Mouse (Mus musculus) limb, embryonic 10.5 days (tissue): ENCODE data around the gene Dhx40. TPM values are rescaled to one million over a fixed set of nuclear protein-coding genes. Genes with fewer than 3 reads are reported as not detected.

Experiments
- DNase-seq: peaks from one replicate; pipeline ENCODE4 v3.0.0-alpha.2; 2017; ENCODE audit warnings: low spot score
- H3K27ac ChIP-seq: fragments of 300-500 bp; sonication (generic); 2 replicates; pipeline ENCODE4 v1.5.1; 2016; ENCODE audit warnings: mild to moderate bottlenecking
- H3K27me3 ChIP-seq: fragments of 300-500 bp; sonication (generic); 2 replicates; pipeline ENCODE4 v1.6.1; 2016; ENCODE audit warnings: low read depth, mild to moderate bottlenecking; ENCODE audit not compliant: poor library complexity, severe bottlenecking
- H3K36me3 ChIP-seq: fragments of 300-500 bp; sonication (generic); 2 replicates; pipeline ENCODE4 v1.6.1; 2016; ENCODE audit warnings: mild to moderate bottlenecking, moderate library complexity
- H3K4me1 ChIP-seq: fragments of 300-500 bp; sonication (generic); 2 replicates; pipeline ENCODE4 v1.6.1; 2016
- H3K4me3 ChIP-seq: fragments of 300-500 bp; sonication (generic); 2 replicates; pipeline ENCODE4 v1.5.1; 2016; ENCODE audit warnings: mild to moderate bottlenecking, moderate library complexity
- H3K9me3 ChIP-seq: fragments of 300-500 bp; sonication (generic); replicated peaks from 2 replicates; pipeline ENCODE4 v1.6.1; 2016; ENCODE audit warnings: mild to moderate bottlenecking
- WGBS: fragments of 180-500 bp; shearing (Covaris S2); methylation state at CpG from one replicate; pipeline ENCODE4 v1.1.7; 2016; 5-methylcytosine and 5-hydroxymethylcytosine counted together
- polyA plus RNA-seq: library from polyadenylated mRNA; unstranded; fragments of >200 nt; fragmentation: Nextera tagmentation; extraction: Ambion mirVana; gene quantifications from 2 replicates; pipeline ENCODE4 v1.2.1, GENCODE M21; 2016

Dhx40 gene
- polyA plus RNA-seq, 1 experiment from 2014 or later: 36.1 TPM

DNA sequence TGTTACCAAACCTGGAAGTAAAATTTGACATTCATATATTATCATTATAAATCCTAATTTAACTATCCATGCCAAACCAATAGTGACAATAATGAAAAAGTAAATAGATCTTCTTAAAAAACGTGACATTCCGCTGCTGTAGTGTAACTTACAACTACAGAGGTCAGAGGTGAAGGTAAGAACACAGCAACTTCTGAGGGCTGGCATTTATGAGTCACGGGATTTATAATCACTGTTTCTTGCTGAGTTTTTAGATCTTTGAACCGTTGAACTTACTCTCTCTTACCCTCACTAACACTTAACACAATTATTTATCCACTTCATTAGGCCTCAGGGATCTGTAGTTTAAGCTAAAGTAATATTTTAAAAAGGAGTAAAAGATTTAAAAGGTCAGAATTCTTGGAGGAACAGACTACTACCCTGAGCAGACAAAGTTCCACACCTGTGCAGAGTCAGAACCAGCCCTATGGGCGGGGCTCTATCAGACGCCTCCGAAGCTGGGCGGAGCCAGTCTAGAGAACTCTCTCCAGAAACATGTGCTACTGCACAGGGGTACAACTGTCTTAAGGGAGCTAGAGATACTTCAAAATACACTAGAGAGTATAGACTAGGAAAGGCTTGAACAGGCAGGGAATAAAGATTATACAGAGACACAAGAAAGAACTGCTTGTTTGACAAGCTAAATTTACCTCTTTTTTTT lies 70.1 kb downstream of the Dhx40 start:
- DNase-seq: no peak
- no peak overlapping the region for H3K27ac ChIP-seq
- no peaks in the 10 kb centered on the region for H3K27me3 ChIP-seq
- H3K36me3 ChIP-seq: peaks cover 39% of the 10 kb centered on the region
- H3K4me1 ChIP-seq: no peaks in the 10 kb centered on the region
- WGBS: 76% methylated on average over 8 of the region's 8 CpGs
- H3K9me3 ChIP-seq: no peaks in the 10 kb centered on the region
- H3K4me3 ChIP-seq: no peak overlapping the region

DNA sequence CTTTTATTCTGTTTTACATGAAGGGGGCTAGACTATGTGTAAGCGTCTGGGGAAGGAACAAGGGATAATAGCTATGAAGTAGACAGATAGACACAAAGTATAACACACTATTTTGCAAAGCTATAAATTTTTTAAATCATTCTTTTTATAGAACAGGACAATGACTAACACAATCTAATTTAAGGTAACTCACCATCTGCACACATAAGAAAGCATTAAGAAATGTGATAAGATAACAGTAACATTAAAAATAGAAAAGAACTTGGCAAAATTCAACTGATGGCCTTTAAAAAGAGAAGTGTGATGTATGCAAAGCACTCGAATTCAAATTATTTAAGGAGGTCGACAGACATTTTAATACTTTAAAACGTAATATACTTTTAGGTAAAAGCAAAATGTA lies 72.6 kb downstream of the Dhx40 start:
- DNase-seq: no peak
- Histone ChIP-seq H3K27ac (no peak overlapping the region), H3K4me1 (no peaks in the 10 kb centered on the region), H3K9me3 (no peaks in the 10 kb centered on the region), H3K4me3 (no peak overlapping the region), H3K36me3 (peaks cover 57% of the 10 kb centered on the region), H3K27me3 (no peaks in the 10 kb centered on the region)
- 95% methylated on average over 4 of the region's 4 CpGs for WGBS

DNA sequence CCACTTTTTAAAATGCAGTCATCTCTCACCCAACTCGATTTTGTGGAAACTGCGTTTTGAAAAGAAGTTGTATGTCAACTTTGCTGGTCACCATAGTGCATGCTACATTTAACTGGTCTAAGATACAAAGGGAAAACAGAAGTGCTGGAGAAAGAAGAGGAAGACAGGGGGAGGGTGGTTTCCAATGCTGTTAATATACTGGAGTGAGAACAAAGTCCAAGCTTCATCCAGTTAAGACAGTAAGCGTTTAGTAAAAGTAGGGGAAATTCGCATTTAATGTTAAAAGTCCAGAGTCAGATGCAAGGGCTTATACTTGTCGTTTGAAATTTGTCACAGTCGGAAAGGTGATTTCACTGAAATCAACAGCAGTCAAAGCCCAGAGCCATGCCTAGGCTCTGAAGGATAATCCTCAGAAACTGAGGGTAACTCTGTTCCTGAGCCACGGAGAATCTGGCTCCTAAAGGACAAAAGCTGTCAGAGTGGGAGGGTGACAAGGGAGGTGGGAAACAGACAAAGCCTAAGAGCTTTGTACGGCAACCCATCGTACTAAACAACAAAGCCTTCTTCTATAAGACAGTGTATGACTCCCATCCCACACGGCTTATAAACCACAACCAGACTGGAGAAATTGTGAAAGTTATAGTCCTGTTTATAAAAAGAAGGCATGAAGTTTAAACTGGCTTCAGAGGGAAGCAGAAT lies 73.2 kb downstream of the Dhx40 start:
- no peak overlapping the region for H3K27ac ChIP-seq
- DNase-seq: no peak
- H3K4me1 ChIP-seq: no peaks in the 10 kb centered on the region
- WGBS: 91% methylated on average over 10 of the region's 10 CpGs
- no peaks in the 10 kb centered on the region for H3K27me3 ChIP-seq
- peaks cover 62% of the 10 kb centered on the region for H3K36me3 ChIP-seq
- H3K9me3 ChIP-seq: no peaks in the 10 kb centered on the region
- no peak overlapping the region for H3K4me3 ChIP-seq

DNA sequence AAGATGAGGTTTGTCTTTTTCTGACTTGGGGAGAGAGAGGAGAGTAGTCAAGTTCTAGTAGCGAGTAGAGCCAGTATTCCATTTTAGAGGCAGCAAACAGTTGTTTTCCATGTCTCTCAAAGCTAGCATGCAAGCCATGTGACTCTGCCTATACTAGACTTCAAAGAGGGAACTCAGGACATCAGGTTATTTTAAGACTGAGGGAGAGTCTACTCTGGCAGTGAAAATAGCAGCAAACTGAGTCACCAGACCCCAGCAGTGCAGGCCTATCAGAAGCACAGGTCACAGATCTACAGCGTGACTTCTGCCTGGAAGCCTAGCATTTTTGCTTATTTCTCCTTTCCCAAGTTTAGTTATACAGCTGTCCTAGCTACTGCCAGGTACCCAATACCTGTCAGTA lies 76.1 kb downstream of the Dhx40 start:
- H3K9me3 ChIP-seq: no peaks in the 10 kb centered on the region
- WGBS: 93% methylated on average over 2 of the region's 2 CpGs
- no peaks in the 10 kb centered on the region for H3K27me3 ChIP-seq
- H3K36me3 ChIP-seq: peaks cover 88% of the 10 kb centered on the region
- H3K27ac ChIP-seq: no peak overlapping the region
- H3K4me3 ChIP-seq: no peak overlapping the region
- no peak for DNase-seq
- no peaks in the 10 kb centered on the region for H3K4me1 ChIP-seq

DNA sequence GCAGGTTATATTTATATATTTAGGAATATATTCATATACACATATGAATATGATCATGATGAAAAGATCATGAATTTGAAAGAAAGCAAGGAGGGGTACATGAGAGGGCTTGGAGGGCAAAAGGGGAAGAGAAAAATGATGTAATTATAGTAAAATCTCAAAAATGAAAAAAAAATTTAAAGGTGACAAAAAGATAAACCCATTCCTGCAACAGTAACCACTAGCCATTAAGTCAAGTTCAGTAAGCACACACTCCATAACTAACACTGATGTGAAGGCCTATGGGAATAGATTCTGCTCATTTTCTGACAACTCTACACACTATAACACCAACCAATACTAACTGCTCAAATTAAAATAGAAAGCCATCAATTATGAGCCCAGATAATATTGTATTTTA lies 81.9 kb downstream of the Dhx40 start:
- no peak overlapping the region for H3K27ac ChIP-seq
- H3K36me3 ChIP-seq: peaks cover 91% of the 10 kb centered on the region
- H3K9me3 ChIP-seq: no peaks in the 10 kb centered on the region

DNA sequence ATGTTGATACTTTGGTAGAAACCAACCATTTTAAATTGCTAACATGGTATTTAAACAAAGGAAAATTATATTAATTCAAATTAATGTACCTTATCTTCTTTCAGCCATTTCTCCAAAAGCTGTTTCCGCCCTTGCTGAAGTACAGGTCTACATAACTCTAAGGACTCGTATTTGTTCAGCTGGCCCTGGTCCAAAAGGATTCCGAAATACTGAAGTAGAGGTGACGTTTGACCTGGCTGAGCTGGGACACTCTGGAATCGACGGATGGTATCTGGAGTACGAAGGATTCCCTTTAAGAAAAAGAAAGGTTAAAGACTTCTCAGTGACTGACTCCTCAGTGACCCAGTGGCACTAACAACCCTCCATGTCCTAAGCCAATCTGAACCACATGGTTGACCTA lies 82.6 kb downstream of the Dhx40 start:
- Histone ChIP-seq H3K4me3 (no peak overlapping the region), H3K36me3 (peaks cover 91% of the 10 kb centered on the region), H3K9me3 (no peaks in the 10 kb centered on the region), H3K4me1 (no peaks in the 10 kb centered on the region), H3K27me3 (no peaks in the 10 kb centered on the region), H3K27ac (no peak overlapping the region)
- WGBS: 92% methylated on average over 7 of the region's 7 CpGs
- DNase-seq: no peak

More for the DNA sequence above, 81.9 kb downstream of the Dhx40 start:
- Histone ChIP-seq H3K27me3 (no peaks in the 10 kb centered on the region), H3K4me3 (no peak overlapping the region), H3K4me1 (no peaks in the 10 kb centered on the region)
- DNase-seq: no peak

DNA sequence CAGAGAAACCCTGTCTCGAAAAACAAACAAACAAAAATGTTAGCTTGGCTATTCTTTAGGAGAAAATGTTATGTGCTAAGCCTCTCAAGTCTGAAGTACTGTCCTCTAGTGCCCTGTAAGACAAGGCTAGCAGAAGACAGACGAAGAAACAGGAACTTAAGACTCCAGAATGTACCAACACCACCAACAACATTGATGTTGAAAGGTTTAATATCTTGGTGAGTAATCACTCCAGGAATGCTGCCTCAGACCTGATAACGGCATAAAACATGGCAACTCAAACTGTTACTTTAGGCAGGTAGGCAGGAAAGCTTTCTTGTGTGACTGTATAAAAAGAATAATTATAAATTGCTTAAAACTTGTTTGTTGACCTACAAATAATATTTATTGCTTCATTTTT lies 83.5 kb downstream of the Dhx40 start:
- Histone ChIP-seq H3K9me3 (no peaks in the 10 kb centered on the region), H3K4me3 (no peak overlapping the region), H3K27ac (no peak overlapping the region), H3K27me3 (no peaks in the 10 kb centered on the region), H3K4me1 (no peaks in the 10 kb centered on the region), H3K36me3 (peaks cover 92% of the 10 kb centered on the region)
- WGBS: 92% methylated on average over 3 of the region's 3 CpGs
- DNase-seq: no peak

DNA sequence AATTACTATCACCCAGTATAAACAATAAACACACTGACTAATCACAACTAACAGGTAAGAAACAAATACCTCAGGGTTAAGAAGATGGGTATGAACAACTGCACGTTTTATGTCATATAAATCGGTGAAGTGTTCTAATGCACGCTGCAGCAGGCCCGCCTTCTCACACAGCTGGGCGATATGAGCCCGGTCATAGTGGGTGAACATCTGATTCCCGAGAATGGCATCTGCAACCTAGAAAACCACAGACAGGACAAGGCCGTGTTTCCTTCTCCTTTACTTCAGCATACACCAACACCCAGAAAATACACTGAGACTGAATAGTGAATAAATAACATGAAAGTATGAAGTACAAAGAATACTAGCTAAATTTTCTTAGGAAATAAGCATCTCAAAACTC lies 88.2 kb downstream of the Dhx40 start:
- H3K27me3 ChIP-seq: no peaks in the 10 kb centered on the region
- no peak overlapping the region for H3K4me3 ChIP-seq
- H3K27ac ChIP-seq: no peak overlapping the region
- H3K4me1 ChIP-seq: no peaks in the 10 kb centered on the region
- WGBS: 95% methylated on average over 8 of the region's 8 CpGs
- peaks cover 90% of the 10 kb centered on the region for H3K36me3 ChIP-seq
- DNase-seq: no peak
- H3K9me3 ChIP-seq: no peaks in the 10 kb centered on the region

Other genes starting within 250 kb of the Dhx40 start
- 88.6 and 97.9 TPM in 2 replicates for gene Vmp1, start 123.9 kb downstream of the Dhx40 start, polyA plus RNA-seq
- 45.6 and 45.9 TPM in 2 replicates for gene Ptrh2, start 123.8 kb downstream of the Dhx40 start, polyA plus RNA-seq
- 107 and 127 TPM in 2 replicates for gene Cltc, start 50.2 kb downstream of the Dhx40 start, polyA plus RNA-seq
- 3.0 and 5.5 TPM in 2 replicates for gene Ypel2, start 186.0 kb upstream of the Dhx40 start, polyA plus RNA-seq